Mouse (Mus musculus): ENCODE measurements around the gene Flot2. TPM values are rescaled to one million over a fixed set of nuclear protein-coding genes. Genes with fewer than 3 reads are reported as not detected.

The Flot2 gene
- polyA plus RNA-seq, 1 experiment from 2014 or later = 56.1 TPM

MicroRNAs encoded within 50 kb of the gene (microRNA counts, 519-probe panel; counts per million panel counts)
- microRNA mmu-miR-144 (3,503 counts per million, percentile 82 among the panel's probes with 10 or more counts), microRNA mmu-miR-451 (3,298 counts per million, percentile 78 among the panel's probes with 10 or more counts)

Small RNA genes lying within 50 kb of the gene (microRNA-seq; reads per million reads assigned to microRNA genes)
- gene Mir144 (90.4 reads per million, percentile 49 among the genes with 10 or more reads in this experiment), gene Mir451a (not detected), gene Mir451b (not detected)

Other genes with a start within 250 kb of the Flot2 start
- gene Pipox, start 143.8 kb upstream of the Flot2 start, polyA plus RNA-seq (2015; fragmentation: Nextera tagmentation; extraction: Ambion mirVana) = 0.74 and 0.91 TPM in 2 replicates
- 0.42 and 0.84 TPM in 2 replicates for gene Sez6, start 107.1 kb upstream of the Flot2 start, polyA plus RNA-seq (2015; fragmentation: Nextera tagmentation; extraction: Ambion mirVana)
- 10.7 and 14.1 TPM in 2 replicates for gene Phf12, start 55.2 kb upstream of the Flot2 start, polyA plus RNA-seq (2015; fragmentation: Nextera tagmentation; extraction: Ambion mirVana)
- 16.8 and 17.8 TPM in 2 replicates for gene Dhrs13, start 5.7 kb upstream of the Flot2 start, polyA plus RNA-seq (2015; fragmentation: Nextera tagmentation; extraction: Ambion mirVana)
- gene Eral1, start 42.5 kb downstream of the Flot2 start, polyA plus RNA-seq (2015; fragmentation: Nextera tagmentation; extraction: Ambion mirVana) = 30.6 and 33.7 TPM in 2 replicates
- gene Fam222b, start 56.7 kb downstream of the Flot2 start, polyA plus RNA-seq (2015; fragmentation: Nextera tagmentation; extraction: Ambion mirVana) = 10.5 and 13.2 TPM in 2 replicates
- gene Traf4, start 127.7 kb downstream of the Flot2 start, polyA plus RNA-seq (2015; fragmentation: Nextera tagmentation; extraction: Ambion mirVana) = 65.6 and 67.0 TPM in 2 replicates
- gene Nek8, start 138.7 kb downstream of the Flot2 start, polyA plus RNA-seq (2015; fragmentation: Nextera tagmentation; extraction: Ambion mirVana) = 15.4 and 16.2 TPM in 2 replicates
- 31.3 and 32.0 TPM in 2 replicates for gene Tlcd1, start 138.8 kb downstream of the Flot2 start, polyA plus RNA-seq (2015; fragmentation: Nextera tagmentation; extraction: Ambion mirVana)
- gene Rpl23a, start 145.7 kb downstream of the Flot2 start, polyA plus RNA-seq (2015; fragmentation: Nextera tagmentation; extraction: Ambion mirVana) = 1,208 and 1,454 TPM in 2 replicates
- gene Rab34, start 150.5 kb downstream of the Flot2 start, polyA plus RNA-seq (2015; fragmentation: Nextera tagmentation; extraction: Ambion mirVana) = 153 and 164 TPM in 2 replicates
- 3.1 and 3.5 TPM in 2 replicates for gene Proca1, start 155.5 kb downstream of the Flot2 start, polyA plus RNA-seq (2015; fragmentation: Nextera tagmentation; extraction: Ambion mirVana)
- gene Sdf2, start 207.8 kb downstream of the Flot2 start, polyA plus RNA-seq (2015; fragmentation: Nextera tagmentation; extraction: Ambion mirVana) = 93.2 and 97.7 TPM in 2 replicates
- 27.4 and 28.2 TPM in 2 replicates for gene Supt6, start 208.1 kb downstream of the Flot2 start, polyA plus RNA-seq (2015; fragmentation: Nextera tagmentation; extraction: Ambion mirVana)
- gene 2610507B11Rik, start 223.8 kb downstream of the Flot2 start, polyA plus RNA-seq (2015; fragmentation: Nextera tagmentation; extraction: Ambion mirVana) = 63.3 and 68.8 TPM in 2 replicates

All from limb, embryonic 15.5 days (tissue).